Mouse (Mus musculus) CH12.LX (cell line): ENCODE measurements around the gene Epha2. TPM values are rescaled to one million over a fixed set of nuclear protein-coding genes. Genes with fewer than 3 reads are reported as not detected.

ENCODE experiments used
- DNase-seq: peaks from one replicate; pipeline ENCODE4 v3.0.0-alpha.2; 2013; ENCODE audit errors: extremely low read depth
- H3K27ac ChIP-seq: 2 replicates; pipeline ENCODE4 v1.5.1; 2012; ENCODE audit warnings: low read depth, mild to moderate bottlenecking, control low read depth, moderate library complexity; ENCODE audit not compliant: insufficient read depth
- H3K27me3 ChIP-seq: replicated peaks from 2 replicates; pipeline ENCODE3; 2012; ENCODE audit warnings: inconsistent platforms
- H3K36me3 ChIP-seq, 2 experiments: replicated peaks in 1 of 2; 2 replicates each; pipeline versions ENCODE3 to v1.6.1; 2012; ENCODE audit warnings: inconsistent platforms in 1 of 2, low read length in 1 of 2, mild to moderate bottlenecking in 1 of 2, mixed read lengths in 1 of 2, moderate library complexity in 1 of 2; ENCODE audit not compliant: control insufficient read depth in 1 of 2, insufficient read depth in 1 of 2
- H3K4me1 ChIP-seq, 2 experiments: 2 replicates each; pipeline ENCODE4 v1.6.1; 2012; ENCODE audit warnings: inconsistent platforms in 1 of 2, moderate library complexity in 1 of 2; ENCODE audit not compliant: insufficient read depth in 2 of 2, control insufficient read depth in 1 of 2
- H3K4me2 ChIP-seq: 2 replicates; pipeline ENCODE4 v1.6.1; 2012; ENCODE audit warnings: low read depth, mild to moderate bottlenecking, control low read depth; ENCODE audit not compliant: poor library complexity, insufficient read depth, severe bottlenecking
- H3K4me3 ChIP-seq, 3 experiments: fragments of 150-350 bp in 1 of 3; sonication (generic) in 1 of 3; replicated peaks in 1 of 3; 2 replicates each; pipeline versions ENCODE3 to v1.5.1; 2011 to 2012; ENCODE audit warnings: low read depth in 2 of 3, low read length in 2 of 3, mild to moderate bottlenecking in 2 of 3, moderate library complexity in 2 of 3, control low read depth in 1 of 3, improper control_type of control experiment in 1 of 3, inconsistent platforms in 1 of 3, mixed read lengths in 1 of 3; ENCODE audit not compliant: poor library complexity in 1 of 3
- H3K79me2 ChIP-seq: replicated peaks from 2 replicates; pipeline ENCODE4 v1.6.1; 2012; ENCODE audit warnings: mild to moderate bottlenecking, moderate library complexity; ENCODE audit not compliant: control insufficient read depth, poor library complexity, insufficient read depth, severe bottlenecking; ENCODE audit errors: extremely low read depth
- H3K9ac ChIP-seq: 2 replicates; pipeline ENCODE4 v1.6.1; 2012; ENCODE audit warnings: low read depth, mild to moderate bottlenecking, control low read depth, moderate library complexity; ENCODE audit not compliant: insufficient read depth
- H3K9me3 ChIP-seq: replicated peaks from 2 replicates; pipeline ENCODE3; 2012; ENCODE audit warnings: low read length, inconsistent platforms, mixed read lengths
- CHD1 ChIP-seq: IDR thresholded peaks from 2 replicates; pipeline ENCODE4 v1.6.1; 2012; ENCODE audit warnings: low read depth, low read length, improper control_type of control experiment, inconsistent platforms
- CHD2 ChIP-seq: IDR thresholded peaks from 2 replicates; pipeline ENCODE4 v1.6.1; 2011; ENCODE audit warnings: low read length, improper control_type of control experiment
- CTCF ChIP-seq, 2 experiments: IDR thresholded peaks in 1 of 2; conservative IDR thresholded peaks in 1 of 2; 2 replicates each; pipeline ENCODE4 v1.5.1; 2011 to 2012; ENCODE audit warnings: low read depth in 2 of 2, low read length in 2 of 2, improper control_type of control experiment in 1 of 2, inconsistent platforms in 1 of 2, mild to moderate bottlenecking in 1 of 2, moderate library complexity in 1 of 2
- ELF1 ChIP-seq: IDR thresholded peaks from 2 replicates; pipeline ENCODE4 v1.6.1; 2014; ENCODE audit warnings: low read depth, mild to moderate bottlenecking, inconsistent platforms, low read length, improper control_type of control experiment
- IRF4 ChIP-seq: IDR thresholded peaks from 2 replicates; pipeline ENCODE4 v1.6.1; 2014; ENCODE audit warnings: low read depth, mild to moderate bottlenecking, inconsistent platforms, low read length, improper control_type of control experiment
- MXI1 ChIP-seq: IDR thresholded peaks from 2 replicates; pipeline ENCODE4 v1.6.1; 2011; ENCODE audit warnings: mild to moderate bottlenecking, low read depth, low read length, improper control_type of control experiment
- NELFE ChIP-seq: IDR thresholded peaks from 2 replicates; pipeline ENCODE4 v1.6.1; 2011; ENCODE audit warnings: low read depth, low read length, improper control_type of control experiment
- NRF1 ChIP-seq: IDR thresholded peaks from 2 replicates; pipeline ENCODE4 v1.6.1; 2014; ENCODE audit warnings: low read depth, mild to moderate bottlenecking, inconsistent platforms, low read length, improper control_type of control experiment, moderate library complexity
- POLR2A ChIP-seq: IDR thresholded peaks from 2 replicates; pipeline ENCODE4 v1.6.1; 2011; ENCODE audit warnings: low read depth, mild to moderate bottlenecking, improper control_type of control experiment, low read length
- RCOR1 ChIP-seq: conservative IDR thresholded peaks from 2 replicates; pipeline ENCODE4 v1.6.1; 2012; ENCODE audit warnings: low read depth, mild to moderate bottlenecking, inconsistent platforms, low read length, improper control_type of control experiment
- SMC3 ChIP-seq: IDR thresholded peaks from 2 replicates; pipeline ENCODE4 v1.6.1; 2011; ENCODE audit warnings: low read depth, low read length, improper control_type of control experiment
- TBP ChIP-seq: conservative IDR thresholded peaks from 2 replicates; pipeline ENCODE4 v1.6.1; 2011; ENCODE audit warnings: low read depth, low read length, improper control_type of control experiment
- UBTF ChIP-seq: IDR thresholded peaks from 2 replicates; pipeline ENCODE4 v1.6.1; 2012; ENCODE audit warnings: low read depth, mild to moderate bottlenecking, inconsistent platforms, low read length, improper control_type of control experiment, moderate library complexity
- ZMIZ1 ChIP-seq: IDR thresholded peaks from 2 replicates; pipeline ENCODE4 v1.6.1; 2012; ENCODE audit warnings: low read depth, mild to moderate bottlenecking, inconsistent platforms, low read length, improper control_type of control experiment
- dilution Hi-C: fragments of 300-500 bp; cut with MboI; formaldehyde crosslinking; loops from 2 replicates; pipeline ENCODE4 v1.14.3; 2020; ENCODE audit warnings: low sequenced_read_pairs; ENCODE audit not compliant: extremely low pct_unique_long_range_greater_than_20kb, extremely low pct_ligation_motif_present
- in situ Hi-C: fragments of 300-500 bp; cut with MboI; formaldehyde crosslinking; loops from 3 replicates; pipeline ENCODE4 v1.14.3; 2019; ENCODE audit warnings: low sequenced_read_pairs, low pct_ligation_motif_present, low pct_unique_long_range_greater_than_20kb, mixed read lengths
- polyA plus RNA-seq: library from polyadenylated mRNA; unstranded; fragments of >175 nt; gene quantifications from 2 replicates; pipeline ENCODE4 v1.2.1, GENCODE M21; 2012; ENCODE audit warnings: low read depth; ENCODE audit not compliant: insufficient read length
- total RNA-seq, 2 experiments: library from RNA; depleted of rRNA; stranded (reverse); fragments of 300-350 nt in 1 of 2; fragments of >200 nt in 1 of 2; gene quantifications; 2 replicates each; pipeline ENCODE4 v1.2.3; 2012 to 2014

The Epha2 gene
- total and polyA plus RNA-seq, 3 experiments: 0.55 to 0.81 (median 0.67) TPM

GRCm38 (mm10) chr4:141372426-141372825 is 71.4 kb downstream of the Epha2 start:
- dilution Hi-C loops: no loop called here
- no peak overlapping the region for H3K4me3 ChIP-seq

More at GRCm38 (mm10) chr4:141372426-141372825, 71.4 kb downstream of the Epha2 start:
- no peak for DNase-seq
- TF ChIP-seq POLR2A (no peak), RCOR1 (no peak), SMC3 (no peak), TBP (no peak), NELFE (no peak), CTCF (conservative IDR thresholded peaks at IDR 0.05 in 1 of 2, IDR thresholded peaks at IDR 0.05 in 1 of 2; ENCODE audit: low read depth in 2 of 2, low read length in 2 of 2) (no peak), NRF1 (no peak), CHD1 (no peak), MXI1 (no peak), ZMIZ1 (no peak), ELF1 (no peak), UBTF (no peak), CHD2 (no peak), IRF4 (no peak)
- Histone ChIP-seq H3K36me3 (no peaks in the 10 kb centered on the region), H3K9me3 (peaks cover 8% of the 10 kb centered on the region), H3K79me2 (no peaks in the 10 kb centered on the region), H3K9ac (no peak overlapping the region), H3K27ac (no peak overlapping the region), H3K4me1 (peaks cover 6 to 12% of the 10 kb centered on the region in 2 experiments), H3K4me2 (no peak overlapping the region), H3K27me3 (peaks cover 78% of the 10 kb centered on the region)
- in situ Hi-C loops: no loop called here

Other genes starting within 250 kb of the Epha2 start
- gene Crocc, start 240.7 kb upstream of the Epha2 start, total RNA-seq (2012; rRNA removed): 5.9 and 8.3 TPM in 2 replicates
- 3.5 and 4.3 TPM in 2 replicates for gene Crocc, start 240.7 kb upstream of the Epha2 start, total RNA-seq (2014; rRNA removed)
- 4.8 and 8.6 TPM in 2 replicates for gene Crocc, start 240.7 kb upstream of the Epha2 start, polyA plus RNA-seq
- 32.6 and 38.9 TPM in 2 replicates for gene Necap2, start 222.9 kb upstream of the Epha2 start, total RNA-seq (2012; rRNA removed)
- 34.8 and 41.0 TPM in 2 replicates for gene Necap2, start 222.9 kb upstream of the Epha2 start, total RNA-seq (2014; rRNA removed)
- 41.7 and 45.1 TPM in 2 replicates for gene Necap2, start 222.9 kb upstream of the Epha2 start, polyA plus RNA-seq
- gene Spata21, start 212.9 kb upstream of the Epha2 start, total RNA-seq (2012; rRNA removed): not detected in 2 replicates
- not detected in 2 replicates for gene Spata21, start 212.9 kb upstream of the Epha2 start, total RNA-seq (2014; rRNA removed)
- gene Spata21, start 212.9 kb upstream of the Epha2 start, polyA plus RNA-seq: not detected in 2 replicates
- gene Szrd1, start 161.5 kb upstream of the Epha2 start, total RNA-seq (2012; rRNA removed): 82.5 and 106 TPM in 2 replicates
- gene Szrd1, start 161.5 kb upstream of the Epha2 start, total RNA-seq (2014; rRNA removed): 77.8 and 80.9 TPM in 2 replicates
- 126 and 143 TPM in 2 replicates for gene Szrd1, start 161.5 kb upstream of the Epha2 start, polyA plus RNA-seq
- 14.4 and 17.3 TPM in 2 replicates for gene Fbxo42, start 153.3 kb upstream of the Epha2 start, total RNA-seq (2012; rRNA removed)
- 8.6 and 9.8 TPM in 2 replicates for gene Fbxo42, start 153.3 kb upstream of the Epha2 start, total RNA-seq (2014; rRNA removed)
- gene Fbxo42, start 153.3 kb upstream of the Epha2 start, polyA plus RNA-seq: 16.5 and 20.1 TPM in 2 replicates
- 4.5 and 5.3 TPM in 2 replicates for gene Rsg1, start 87.3 kb upstream of the Epha2 start, total RNA-seq (2012; rRNA removed)
- gene Rsg1, start 87.3 kb upstream of the Epha2 start, total RNA-seq (2014; rRNA removed): 1.0 and 1.1 TPM in 2 replicates
- 2.8 and 3.2 TPM in 2 replicates for gene Rsg1, start 87.3 kb upstream of the Epha2 start, polyA plus RNA-seq
- gene Arhgef19, start 61.7 kb upstream of the Epha2 start, total RNA-seq (2012; rRNA removed): 0.08 and 0.21 TPM in 2 replicates
- gene Arhgef19, start 61.7 kb upstream of the Epha2 start, total RNA-seq (2014; rRNA removed): 0.15 TPM in 1 of 2 replicates, not detected in the other
- 0.19 and 0.40 TPM in 2 replicates for gene Arhgef19, start 61.7 kb upstream of the Epha2 start, polyA plus RNA-seq
- not detected in 2 replicates for gene Fam131c, start 67.0 kb downstream of the Epha2 start, total RNA-seq (2012; rRNA removed)
- gene Fam131c, start 67.0 kb downstream of the Epha2 start, total RNA-seq (2014; rRNA removed): not detected in 2 replicates
- not detected in 2 replicates for gene Fam131c, start 67.0 kb downstream of the Epha2 start, polyA plus RNA-seq
- not detected in 2 replicates for gene Clcnka, start 97.5 kb downstream of the Epha2 start, total RNA-seq (2012; rRNA removed)
- gene Clcnka, start 97.5 kb downstream of the Epha2 start, total RNA-seq (2014; rRNA removed): not detected in 2 replicates
- gene Clcnka, start 97.5 kb downstream of the Epha2 start, polyA plus RNA-seq: not detected in 2 replicates
- 0.51 and 1.1 TPM in 2 replicates for gene Clcnkb, start 114.8 kb downstream of the Epha2 start, total RNA-seq (2012; rRNA removed)
- 0.08 TPM in 2 replicates for gene Clcnkb, start 114.8 kb downstream of the Epha2 start, total RNA-seq (2014; rRNA removed)
- 0.24 and 0.42 TPM in 2 replicates for gene Clcnkb, start 114.8 kb downstream of the Epha2 start, polyA plus RNA-seq
- gene Hspb7, start 119.5 kb downstream of the Epha2 start, total RNA-seq (2012; rRNA removed): 0.04 TPM in 1 of 2 replicates, not detected in the other
- not detected in 2 replicates for gene Hspb7, start 119.5 kb downstream of the Epha2 start, total RNA-seq (2014; rRNA removed)
- gene Hspb7, start 119.5 kb downstream of the Epha2 start, polyA plus RNA-seq: not detected in 2 replicates
- not detected in 2 replicates for gene Srarp, start 134.9 kb downstream of the Epha2 start, total RNA-seq (2012; rRNA removed)
- gene Srarp, start 134.9 kb downstream of the Epha2 start, total RNA-seq (2014; rRNA removed): not detected in 2 replicates
- gene Srarp, start 134.9 kb downstream of the Epha2 start, polyA plus RNA-seq: not detected in 2 replicates
- gene Zbtb17, start 143.4 kb downstream of the Epha2 start, total RNA-seq (2012; rRNA removed): 45.3 and 47.6 TPM in 2 replicates
- gene Zbtb17, start 143.4 kb downstream of the Epha2 start, total RNA-seq (2014; rRNA removed): 20.4 and 21.4 TPM in 2 replicates
- 49.7 and 51.2 TPM in 2 replicates for gene Zbtb17, start 143.4 kb downstream of the Epha2 start, polyA plus RNA-seq
- 10.2 and 10.8 TPM in 2 replicates for gene Spen, start 237.4 kb downstream of the Epha2 start, total RNA-seq (2012; rRNA removed)
- gene Spen, start 237.4 kb downstream of the Epha2 start, total RNA-seq (2014; rRNA removed): 2.6 and 4.0 TPM in 2 replicates
- 21.3 and 21.6 TPM in 2 replicates for gene Spen, start 237.4 kb downstream of the Epha2 start, polyA plus RNA-seq